Comparison of ENCODE assay signal across 7 mouse cellular contexts in genomic region chr2:92456970-92457530, GRCm38 (mm10). TPM values are rescaled to one million over a fixed set of nuclear protein-coding genes. Genes with fewer than 3 reads are reported as not detected.
DNase-seq lines count a peak whose midpoint lies in the region; ATAC-seq lines count a peak whose summit lies in the region.

No protein-coding gene starts in this region.

- DNase-seq in kidney, postnatal 25 days: peak; percentile 5 to 40
- no peak for DNase-seq in kidney, postnatal 36 days
- no peak for DNase-seq in hindbrain, embryonic 14.5 days (ENCODE audit: low spot score)
- DNase-seq in B cell, adult 2 months: no peak
- DNase-seq in urinary bladder, postnatal 36 days (ENCODE audit: low spot score in 2 of 2): no peak

- WGBS in embryonic facial prominence, embryonic 13.5 days: 75% methylated on average over 8 of the region's 8 CpGs
- 68% methylated on average over 8 of the region's 8 CpGs for WGBS in hindbrain, embryonic 14.5 days
- 77% methylated on average over 8 of the region's 8 CpGs for WGBS in midbrain, embryonic 13.5 days

- peak overlapping the region; percentile 41 for H3K9ac ChIP-seq in embryonic facial prominence, embryonic 13.5 days
- peak overlapping the region; percentile 4; the same call in 1 of the 2 replicates for H3K9ac ChIP-seq in hindbrain, embryonic 14.5 days
- H3K9ac ChIP-seq in midbrain, embryonic 13.5 days (replicated peaks): 0 out of 2 replicates have a peak overlapping the region, but pooled peaks have one; percentile 28

- peaks cover 42% of the 10 kb centered on the region for H3K4me1 ChIP-seq in embryonic facial prominence, embryonic 13.5 days
- H3K4me1 ChIP-seq in hindbrain, embryonic 14.5 days (replicated peaks; ENCODE audit: control insufficient read depth, insufficient read depth, low read length): peaks cover 39% of the 10 kb centered on the region
- peaks cover 46% of the 10 kb centered on the region for H3K4me1 ChIP-seq in midbrain, embryonic 13.5 days (replicated peaks)

- peaks cover 28% of the 10 kb centered on the region for H3K36me3 ChIP-seq in embryonic facial prominence, embryonic 13.5 days
- peaks cover 23% of the 10 kb centered on the region for H3K36me3 ChIP-seq in hindbrain, embryonic 14.5 days (replicated peaks; ENCODE audit: control insufficient read depth, insufficient read depth)
- H3K36me3 ChIP-seq in midbrain, embryonic 13.5 days: peaks cover 26% of the 10 kb centered on the region

- H3K27ac ChIP-seq in embryonic facial prominence, embryonic 13.5 days: no peak overlapping the region
- H3K27ac ChIP-seq in hindbrain, embryonic 14.5 days: no peak overlapping the region
- no peak overlapping the region for H3K27ac ChIP-seq in midbrain, embryonic 13.5 days

- no peak for ATAC-seq in embryonic facial prominence, embryonic 13.5 days (ENCODE audit: insufficient number of reproducible peaks, insufficient read depth, low FRiP score, low TSS enrichment, low read depth)
- no peak for ATAC-seq in hindbrain, embryonic 14.5 days (ENCODE audit: low FRiP score)
- no peak for ATAC-seq in midbrain, embryonic 13.5 days

- H3K9me3 ChIP-seq in embryonic facial prominence, embryonic 13.5 days: no peaks in the 10 kb centered on the region
- H3K9me3 ChIP-seq in hindbrain, embryonic 14.5 days (ENCODE audit: control insufficient read depth, low read length): no peaks in the 10 kb centered on the region
- H3K9me3 ChIP-seq in midbrain, embryonic 13.5 days: no peaks in the 10 kb centered on the region

- H3K4me2 ChIP-seq in embryonic facial prominence, embryonic 13.5 days: peak overlapping the region; percentile 95
- H3K4me2 ChIP-seq in hindbrain, embryonic 14.5 days (replicated peaks): peak overlapping the region; percentile 10; the same call in 1 of the 2 replicates
- H3K4me2 ChIP-seq in midbrain, embryonic 13.5 days (replicated peaks): peak overlapping the region; percentile 15; the same call in 1 of the 2 replicates

- peaks cover 22% of the 10 kb centered on the region for H3K27me3 ChIP-seq in embryonic facial prominence, embryonic 13.5 days
- H3K27me3 ChIP-seq in hindbrain, embryonic 14.5 days (ENCODE audit: control insufficient read depth, insufficient read depth, low read length): peaks cover 7% of the 10 kb centered on the region; the same call in 1 of the 2 replicates
- H3K27me3 ChIP-seq in midbrain, embryonic 13.5 days: peaks cover 18% of the 10 kb centered on the region

- H3K4me3 ChIP-seq in embryonic facial prominence, embryonic 13.5 days: no peak overlapping the region
- H3K4me3 ChIP-seq in hindbrain, embryonic 14.5 days (replicated peaks; ENCODE audit: low read length): no peak overlapping the region
- no peak overlapping the region for H3K4me3 ChIP-seq in midbrain, embryonic 13.5 days (replicated peaks)

RNA-seq across cellular contexts. Expression of gene Slc35c1, which starts 3.3 kb away (rescaled TPM):
- polyA plus RNA-seq in embryonic facial prominence, embryonic 13.5 days (2015; fragmentation: Nextera tagmentation; extraction: Ambion mirVana): 10.0 and 10.6 TPM in 2 replicates
- polyA plus RNA-seq in hindbrain, embryonic 14.5 days (2014; fragmentation: Nextera tagmentation; extraction: Ambion mirVana): 15.4 and 17.1 TPM in 2 replicates
- 8.9 and 10.6 TPM in 2 replicates for polyA plus RNA-seq in midbrain, embryonic 13.5 days (2015; fragmentation: Nextera tagmentation; extraction: Ambion mirVana)

RNA-seq across cellular contexts. Expression of gene Cry2, which starts 23.2 kb away (rescaled TPM):
- polyA plus RNA-seq in embryonic facial prominence, embryonic 13.5 days (2015; fragmentation: Nextera tagmentation; extraction: Ambion mirVana): 22.9 and 28.2 TPM in 2 replicates
- 34.6 and 35.5 TPM in 2 replicates for polyA plus RNA-seq in hindbrain, embryonic 14.5 days (2014; fragmentation: Nextera tagmentation; extraction: Ambion mirVana)
- 35.8 and 36.2 TPM in 2 replicates for polyA plus RNA-seq in midbrain, embryonic 13.5 days (2015; fragmentation: Nextera tagmentation; extraction: Ambion mirVana)

RNA-seq across cellular contexts. Expression of gene Mapk8ip1, which starts 56.0 kb away (rescaled TPM):
- polyA plus RNA-seq in embryonic facial prominence, embryonic 13.5 days (2015; fragmentation: Nextera tagmentation; extraction: Ambion mirVana): 22.0 and 23.9 TPM in 2 replicates
- 68.8 and 74.5 TPM in 2 replicates for polyA plus RNA-seq in hindbrain, embryonic 14.5 days (2014; fragmentation: Nextera tagmentation; extraction: Ambion mirVana)
- 86.9 and 111 TPM in 2 replicates for polyA plus RNA-seq in midbrain, embryonic 13.5 days (2015; fragmentation: Nextera tagmentation; extraction: Ambion mirVana)

Comparison
In these comparisons a context has a peak if more than half of its experiments do, and no peak if none do; other contexts are left out.
1. DNase-seq: peak in kidney, postnatal 25 days (2 of 2); none in kidney, postnatal 36 days (0 of 2), hindbrain, embryonic 14.5 days (single experiment), B cell, adult 2 months (0 of 2) and urinary bladder, postnatal 36 days (0 of 2).
2. H3K4me2 ChIP-seq: peak in every context shown above with its lines; median percentile 95 in embryonic facial prominence, embryonic 13.5 days; 15 in midbrain, embryonic 13.5 days; 10 in hindbrain, embryonic 14.5 days.
3. Peak in every context shown above with its lines, with median percentiles within 50 percentile points of each other: H3K9ac ChIP-seq.